Mouse (Mus musculus) c-Kit-positive CD71-negative TER-119-negative erythroid progenitor cells, embryonic 14.5 days (primary cell): ENCODE data around the gene Sars.
A peak's percentile ranks its signal among the peaks of the same experiment; 100 is the strongest.

Experiments
- DNase-seq: peaks from one replicate; pipeline ENCODE4 v3.0.0-alpha.2; 2013; ENCODE audit warnings: low read depth

Gene Sars

GRCm38 (mm10) chr3:108392299-108392698 is 52.7 kb downstream of the Sars start:
- DNase-seq, result no peak

GRCm38 (mm10) chr3:108389111-108389545 is 55.9 kb downstream of the Sars start:
- peak; percentile 99 for DNase-seq

- DNase-seq, result no peak
Observed at GRCm38 (mm10) chr3:108386186-108386585, 58.8 kb downstream of the Sars start.

GRCm38 (mm10) chr3:108384425-108384824 is 60.6 kb downstream of the Sars start:
- DNase-seq, result no peak

- DNase-seq, result peak; percentile 53
Observed at GRCm38 (mm10) chr3:108383485-108384354, 61.3 kb downstream of the Sars start, which contains the start of gene Psrc1. TSS of gene Psrc1 (plus strand) at chr3:108383839.

GRCm38 (mm10) chr3:108381945-108382875 is 62.8 kb downstream of the Sars start:
- DNase-seq, result no peak

GRCm38 (mm10) chr3:108380695-108381094 is 64.3 kb downstream of the Sars start:
- no peak for DNase-seq

GRCm38 (mm10) chr3:108378875-108379663 is 65.9 kb downstream of the Sars start:
- no peak for DNase-seq
